Mouse (Mus musculus) spleen, postnatal 36 days (tissue): ENCODE measurements at regions not wholly inside any gene's neighbourhood (a gene's known extent, or its start where the extent isn't known, plus 50 kb on each side); places are given as distances from the start of the nearest gene placed in this dataset.

Experiments used
- DNase-seq, 2 experiments: peaks; one replicate each; pipeline ENCODE4 v3.0.0; 2022; ENCODE audit warnings: low spot score in 2 of 2, mixed read lengths in 1 of 2

DNA sequence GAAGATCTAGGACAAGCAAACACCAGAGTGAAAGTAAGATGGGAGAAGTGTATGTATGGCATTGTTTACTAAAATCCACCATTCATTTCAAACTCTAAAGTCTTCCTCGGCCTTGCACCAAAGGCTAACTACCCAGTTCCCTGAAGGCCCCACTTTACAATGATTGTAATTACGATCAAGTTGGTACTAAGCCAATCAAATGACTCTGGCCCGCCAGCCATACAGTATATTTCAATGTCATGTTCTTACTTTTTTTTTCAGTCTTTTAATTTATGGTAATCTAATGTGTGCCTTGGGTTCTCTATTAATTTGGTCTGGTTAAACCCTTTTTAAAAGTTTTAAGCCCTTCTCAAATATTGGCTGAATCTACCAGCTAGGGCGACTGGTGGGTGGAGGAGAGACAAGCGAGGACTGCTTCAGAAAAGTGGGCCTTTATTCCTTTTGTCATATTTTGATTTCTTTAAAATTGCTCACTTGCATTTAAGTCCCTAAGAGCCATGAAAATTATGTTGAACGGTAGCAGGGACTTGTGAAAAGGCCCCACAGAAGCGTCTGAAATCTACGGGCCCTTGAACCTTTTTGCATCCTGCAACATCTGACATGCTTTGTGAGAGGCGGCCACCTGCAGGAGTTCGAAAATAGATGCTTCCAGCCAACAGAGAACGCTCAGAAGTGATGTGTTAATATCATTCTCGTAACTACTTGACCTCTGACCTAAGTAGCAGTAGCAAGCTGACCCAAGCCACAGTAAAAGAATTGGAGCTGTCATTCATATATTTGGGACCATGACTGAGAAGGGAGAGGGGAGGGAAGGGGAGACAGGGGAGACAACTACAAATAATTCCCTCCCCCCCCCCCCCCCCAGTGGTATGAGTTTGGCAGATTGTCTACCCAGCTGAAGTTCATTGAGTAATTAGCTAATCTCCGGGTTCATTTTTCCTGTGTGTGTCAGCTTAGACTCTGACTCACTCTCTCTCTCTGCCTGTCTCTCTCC is 197.2 kb downstream of the Cdca7 start:
- DNase-seq: no peak

DNA sequence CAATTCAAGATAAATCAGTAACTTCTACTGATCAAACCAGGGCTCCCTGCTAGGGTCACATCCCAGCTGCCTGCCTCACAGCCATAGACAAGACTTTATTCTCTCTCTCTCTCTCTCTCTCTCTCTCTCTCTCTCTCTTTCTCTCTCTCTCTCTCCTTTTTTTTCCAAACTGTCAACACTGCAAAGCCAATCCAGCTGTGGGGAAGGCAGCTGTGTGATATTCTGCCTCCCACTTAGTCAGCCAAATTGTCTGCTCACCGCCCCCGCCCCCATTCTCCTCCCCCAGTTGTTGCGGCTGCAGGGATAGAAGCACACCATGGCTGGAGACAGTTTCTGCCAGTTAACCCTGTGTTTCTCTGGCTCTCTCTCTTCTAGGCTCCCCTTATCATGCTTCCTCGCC is 198.3 kb downstream of the Cdca7 start:
- DNase-seq: no peak

DNA sequence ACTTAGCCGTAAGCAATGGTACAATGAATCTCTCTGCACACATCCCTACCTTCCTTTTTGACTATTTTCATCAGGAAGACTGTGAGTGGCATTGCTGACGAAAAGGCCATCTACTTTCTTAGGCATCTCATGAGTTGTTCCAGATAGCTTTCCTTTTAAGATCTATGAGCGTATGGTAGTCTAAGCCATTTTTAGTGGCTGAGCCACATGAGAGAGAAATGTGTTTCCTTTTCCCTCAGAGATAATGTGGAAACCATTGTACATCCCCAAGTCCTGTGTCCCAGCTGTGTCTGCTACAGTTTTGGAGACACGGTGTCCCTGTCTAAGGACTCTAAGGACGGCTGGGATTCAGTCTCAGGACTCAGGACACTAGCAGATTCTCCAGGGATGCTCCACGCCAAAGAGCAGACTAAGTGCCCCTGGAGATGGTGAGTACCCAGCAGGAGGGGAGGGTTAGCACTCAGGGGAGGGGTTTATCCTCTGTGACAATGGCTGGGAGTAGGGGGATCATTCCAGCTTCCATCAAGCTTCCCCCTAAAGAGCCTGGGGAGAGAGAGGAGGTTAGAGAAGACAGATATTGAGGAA is 199.0 kb downstream of the Cdca7 start:
- no peak for DNase-seq

DNA sequence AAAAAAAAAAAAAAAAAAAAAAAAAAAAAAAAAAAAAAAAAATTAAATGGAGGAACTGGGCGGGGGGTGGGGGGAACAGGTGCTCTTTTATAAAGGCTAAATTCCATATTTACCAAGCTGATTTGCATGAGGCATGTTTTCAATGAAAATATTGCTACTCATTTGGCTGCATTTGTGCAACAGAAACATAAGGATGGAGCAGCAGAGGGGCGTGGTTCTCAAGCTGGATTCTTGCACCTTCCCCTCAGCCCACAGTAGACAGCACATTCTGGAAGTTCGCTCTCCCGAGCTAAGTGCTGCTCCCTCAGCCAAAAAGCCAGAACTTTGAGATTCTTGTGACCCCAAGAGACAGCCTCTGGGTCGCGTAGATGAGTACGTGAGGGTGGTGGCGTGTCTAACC is 201.8 kb downstream of the Cdca7 start:
- no peak for DNase-seq

DNA sequence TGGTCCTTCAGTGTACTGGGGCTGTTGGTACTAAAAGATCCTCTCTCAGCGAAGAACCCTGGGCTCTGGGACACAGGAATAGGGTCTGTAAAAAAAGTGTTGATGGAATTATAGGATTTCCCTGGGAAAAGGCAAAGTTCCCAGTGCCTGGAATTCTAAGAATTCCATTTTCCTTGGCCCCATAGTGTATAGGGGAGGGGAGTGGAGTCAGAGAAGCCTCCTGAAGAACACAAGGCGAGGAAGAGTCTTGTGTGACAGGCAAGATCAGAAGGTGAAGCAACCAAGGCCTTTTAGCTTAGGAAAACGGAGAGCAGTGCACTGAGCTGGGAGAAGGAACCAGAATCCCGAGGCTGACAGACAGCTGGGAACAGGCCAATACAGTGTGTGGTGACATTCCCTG is 212.1 kb downstream of the Cdca7 start:
- no peak for DNase-seq

DNA sequence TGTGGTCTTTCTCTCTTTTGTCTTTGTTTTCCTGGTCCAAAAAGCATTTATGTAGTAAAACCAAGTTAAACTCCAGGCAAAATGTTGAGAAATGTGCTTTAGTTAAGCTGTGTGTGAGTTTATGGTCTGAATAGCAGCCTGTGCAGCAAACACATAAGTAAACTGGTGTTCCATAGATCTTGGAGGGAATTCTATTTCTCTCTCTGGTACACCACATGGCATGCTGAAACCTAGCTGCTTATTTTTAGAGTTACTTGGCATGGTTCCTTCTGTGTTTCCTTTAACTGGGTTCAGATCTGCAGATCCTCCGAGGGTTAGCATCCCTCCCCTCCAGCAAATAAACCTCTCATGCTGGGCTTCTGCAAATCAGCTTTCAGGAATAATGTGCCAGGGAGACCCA is 225.1 kb downstream of the Cdca7 start:
- no peak for DNase-seq

DNA sequence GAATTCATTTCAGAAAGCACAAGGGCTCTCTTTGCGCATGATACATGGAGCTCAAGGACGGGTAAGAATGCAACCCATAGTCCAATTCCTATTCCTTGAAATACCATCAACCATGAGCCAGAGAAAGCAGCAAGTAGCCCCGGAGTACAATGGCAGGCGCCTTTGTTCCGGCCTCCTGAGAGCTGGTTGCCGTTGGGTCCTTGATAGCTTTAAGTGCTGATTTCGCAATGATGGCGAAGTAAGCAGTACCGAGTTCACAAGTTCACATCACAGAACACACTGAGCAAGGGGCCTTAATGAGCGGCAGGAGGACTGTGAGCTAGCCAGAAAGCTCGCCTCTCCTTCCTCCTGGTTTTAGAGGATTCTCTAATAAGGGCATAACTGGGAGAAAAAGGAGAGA is 227.3 kb downstream of the Cdca7 start:
- no peak for DNase-seq

DNA sequence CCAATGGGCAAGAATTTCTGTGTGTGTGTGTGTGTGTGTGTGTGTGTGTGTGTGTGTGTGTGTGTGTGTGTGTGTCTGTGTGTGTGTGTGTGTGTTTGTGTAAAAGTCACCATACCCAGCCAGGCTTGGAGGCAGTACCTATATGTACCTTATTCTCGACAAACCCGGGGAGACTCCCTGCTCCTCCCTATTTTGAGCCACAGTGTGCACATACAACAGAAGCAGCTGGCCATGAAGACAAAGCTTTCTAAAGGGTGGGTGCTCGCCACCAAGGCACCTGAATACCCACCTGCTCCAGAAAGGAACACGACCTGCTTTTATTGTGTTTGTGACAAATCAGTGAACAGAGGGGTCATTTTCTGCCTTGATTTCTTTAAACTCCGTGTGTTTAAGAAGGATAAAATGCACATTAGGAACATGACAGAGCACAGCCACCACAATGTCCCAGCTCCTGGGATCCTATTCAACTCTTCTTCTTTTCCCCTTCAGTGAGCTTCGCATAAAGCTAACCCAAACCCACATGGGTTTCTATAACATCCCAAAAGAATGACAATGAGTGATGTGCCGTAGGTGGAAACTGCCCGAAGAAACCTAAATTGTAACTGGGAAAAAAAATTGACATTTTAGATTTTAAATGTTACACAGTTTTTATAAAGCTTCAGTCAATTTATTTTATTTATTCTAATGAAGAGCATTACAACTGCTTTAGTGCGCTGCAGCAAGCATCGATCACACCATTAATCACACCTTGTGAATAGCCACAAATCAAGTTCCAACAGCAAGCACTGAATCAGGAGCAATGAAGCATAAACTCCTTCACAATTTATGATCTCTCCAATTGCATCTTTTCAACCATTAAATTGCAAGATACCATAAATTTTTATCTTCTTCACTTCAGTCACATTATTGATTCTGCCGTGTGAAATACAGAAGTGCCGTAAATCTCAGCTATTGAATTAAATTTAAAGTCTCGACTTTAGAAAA is 232.0 kb downstream of the Cdca7 start:
- DNase-seq: no peak

DNA sequence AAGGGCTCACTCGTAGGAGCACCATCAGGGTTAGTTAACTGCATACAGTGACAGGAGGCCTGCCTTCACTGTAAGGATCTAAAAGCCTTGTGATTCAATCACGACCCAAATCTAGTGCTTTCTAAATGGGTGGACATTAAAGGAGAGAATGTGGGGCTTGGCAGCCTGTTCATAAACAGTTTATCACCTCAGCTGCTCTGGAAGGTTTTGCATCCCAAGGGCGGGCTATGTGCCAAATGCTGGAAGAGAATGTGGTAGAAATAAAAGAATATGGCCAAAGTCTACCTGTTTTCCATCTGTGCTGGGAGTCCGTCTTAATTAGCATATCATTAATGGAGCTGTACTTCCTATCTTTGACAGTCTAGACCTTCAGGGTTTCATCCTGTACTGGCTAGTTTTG is 241.0 kb downstream of the Cdca7 start:
- no peak for DNase-seq

DNA sequence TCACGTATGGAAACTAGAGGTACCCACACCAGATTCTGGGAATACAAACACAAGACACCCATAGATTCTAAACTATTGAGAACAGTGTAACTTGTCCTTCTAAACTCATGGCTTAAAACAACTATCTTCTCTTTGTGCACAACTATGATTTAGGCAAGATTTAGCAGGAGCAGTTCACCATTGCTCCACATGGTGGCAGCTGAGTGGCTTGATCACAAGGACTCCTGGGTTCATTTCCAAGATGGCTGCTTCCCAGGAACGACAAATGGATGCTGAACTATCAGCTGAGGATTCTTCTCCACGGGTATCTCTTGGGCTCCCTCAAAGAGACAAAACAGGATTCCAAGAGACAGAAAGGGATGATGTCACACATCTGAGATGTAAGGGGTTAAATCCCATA is 251.5 kb downstream of the Sp3 start:
- no peak for DNase-seq

DNA sequence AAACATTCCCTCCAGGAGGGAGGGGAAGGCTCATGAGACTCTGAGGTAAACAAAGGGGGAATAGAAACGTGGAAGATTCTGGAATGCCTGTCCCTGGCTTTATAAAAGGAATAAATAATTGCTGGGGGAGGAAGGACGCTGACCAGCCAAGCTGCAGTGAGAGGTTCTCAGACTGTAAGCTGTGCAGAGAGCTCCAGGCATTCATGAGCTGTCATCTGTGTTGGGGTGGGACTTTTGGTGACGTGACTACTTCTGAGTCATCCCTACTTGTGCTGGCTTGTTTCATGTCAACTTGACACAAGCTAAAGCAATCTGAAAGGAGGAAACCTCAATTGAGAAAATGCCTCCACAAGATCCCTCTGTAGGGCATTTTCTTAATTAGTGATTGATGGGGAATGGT is 246.9 kb downstream of the Sp3 start:
- DNase-seq: no peak

DNA sequence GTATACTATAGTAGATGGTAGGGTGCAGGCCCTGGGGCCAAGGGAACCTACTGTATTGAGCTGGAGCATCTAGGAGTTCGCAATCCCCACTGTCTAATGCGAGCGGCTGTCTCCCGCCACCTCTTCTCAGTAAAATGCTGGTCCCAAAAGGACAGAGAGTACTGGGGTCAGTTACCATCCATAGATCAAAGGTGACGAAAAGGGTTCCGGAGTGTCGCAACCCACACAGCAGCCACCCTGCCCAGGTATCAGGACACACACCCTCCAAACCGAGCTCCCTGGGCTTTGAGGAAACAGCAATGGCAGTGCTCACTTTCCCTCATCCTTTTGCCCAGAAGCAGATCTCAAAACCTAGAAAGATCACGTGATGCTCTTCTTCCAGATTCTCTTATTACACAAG is 245.2 kb downstream of the Sp3 start:
- DNase-seq: no peak

DNA sequence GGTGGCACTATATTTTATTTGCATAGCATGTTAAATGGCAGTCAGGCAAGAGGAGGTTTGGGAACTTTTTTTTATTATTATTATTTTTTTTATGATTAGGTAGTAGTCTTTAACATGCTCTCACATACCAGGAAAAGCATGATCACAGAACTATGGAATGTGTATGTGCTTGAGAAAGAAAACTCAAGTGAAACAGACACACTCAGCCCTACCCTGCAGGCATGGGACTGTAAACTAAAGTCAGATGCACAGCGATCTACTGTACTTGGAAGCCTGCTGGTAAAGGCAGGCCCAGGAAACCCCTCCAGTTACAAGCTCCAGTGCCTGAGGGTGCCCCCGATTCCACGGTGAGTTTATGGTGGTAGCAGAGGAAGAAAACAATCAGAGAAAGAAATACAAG is 243.6 kb downstream of the Sp3 start:
- no peak for DNase-seq

DNA sequence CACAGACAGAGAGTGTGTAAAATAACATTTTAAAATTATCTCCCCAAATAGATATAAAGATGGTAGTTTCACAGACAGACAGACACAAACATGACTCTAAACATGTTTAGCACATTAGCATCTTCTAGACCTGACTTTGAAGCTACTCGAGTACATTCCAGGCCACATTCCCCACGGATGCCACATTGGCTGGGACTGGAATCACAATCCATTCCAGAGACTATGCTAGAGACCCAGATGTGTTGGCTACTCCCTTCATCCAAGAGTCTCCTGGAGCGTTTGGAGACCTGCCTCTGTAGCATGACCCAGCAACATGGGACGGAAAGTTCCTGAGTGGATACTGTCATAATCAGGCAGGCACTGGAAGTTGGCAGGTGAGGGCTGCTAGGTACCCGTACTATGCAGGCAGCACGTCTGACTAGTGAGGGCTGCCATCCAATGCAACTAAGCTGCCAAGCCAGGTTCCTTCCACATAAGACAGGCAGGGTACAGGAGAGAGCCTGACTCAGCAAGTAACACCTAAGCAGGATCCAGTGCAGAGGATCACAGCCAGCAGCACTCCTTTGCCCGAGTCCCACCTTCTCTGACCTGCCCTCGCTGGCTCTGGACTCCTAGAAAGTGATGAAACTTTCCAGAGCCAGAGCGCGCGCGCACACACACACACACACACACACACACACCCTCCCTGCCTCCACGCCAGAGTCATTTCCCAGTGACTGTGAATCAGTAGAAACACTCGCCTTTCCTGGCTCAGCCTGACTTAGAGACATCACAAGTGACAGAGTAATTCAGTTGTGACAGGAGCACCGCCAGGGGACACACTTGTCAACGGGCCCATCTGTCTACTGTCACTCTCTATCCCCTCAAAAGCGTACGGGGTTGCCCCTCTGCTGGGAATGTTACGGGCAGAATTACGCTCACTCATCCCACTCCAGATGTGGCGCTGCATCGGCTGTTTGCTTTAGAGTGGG is 239.6 kb downstream of the Sp3 start:
- DNase-seq: no peak

DNA sequence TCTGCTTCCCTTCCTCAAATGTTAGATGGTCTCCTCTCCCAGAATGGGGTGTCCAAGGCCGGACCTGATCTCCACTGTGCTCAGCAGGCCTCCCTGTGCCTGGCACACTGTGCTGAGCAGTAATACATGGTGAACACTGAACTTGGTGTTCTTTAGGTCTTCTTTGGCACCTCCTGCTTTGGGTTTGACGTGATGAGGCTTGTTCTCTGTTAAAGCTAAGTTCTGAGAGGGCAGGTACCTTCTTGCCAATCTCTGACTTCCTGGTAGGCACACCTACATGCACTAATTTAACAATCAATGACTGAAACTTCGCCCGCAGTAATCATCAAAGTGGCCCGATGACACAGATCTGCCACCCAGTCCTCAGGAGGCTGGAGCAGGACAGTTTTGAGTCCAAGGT is 238.5 kb downstream of the Sp3 start:
- DNase-seq: no peak

DNA sequence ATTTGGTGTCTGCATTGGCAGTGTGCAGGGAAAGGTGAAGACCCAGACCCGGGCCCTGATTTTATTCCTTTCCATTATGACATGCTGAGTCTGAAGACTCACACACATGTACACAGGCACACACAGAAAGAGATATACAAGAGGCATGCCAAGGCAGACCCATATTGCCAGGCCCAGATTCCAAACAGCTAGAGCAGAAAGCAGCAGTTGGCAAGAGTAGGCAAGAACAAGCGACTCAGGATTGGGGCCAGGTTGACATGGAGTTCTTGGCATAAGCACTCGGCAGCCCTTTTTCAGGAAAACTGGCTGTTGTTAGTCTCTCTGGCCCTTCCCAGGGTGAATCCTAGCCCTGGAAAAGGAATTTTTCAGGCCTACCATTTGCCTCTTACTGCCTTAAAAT is 236.6 kb downstream of the Sp3 start:
- no peak for DNase-seq

DNA sequence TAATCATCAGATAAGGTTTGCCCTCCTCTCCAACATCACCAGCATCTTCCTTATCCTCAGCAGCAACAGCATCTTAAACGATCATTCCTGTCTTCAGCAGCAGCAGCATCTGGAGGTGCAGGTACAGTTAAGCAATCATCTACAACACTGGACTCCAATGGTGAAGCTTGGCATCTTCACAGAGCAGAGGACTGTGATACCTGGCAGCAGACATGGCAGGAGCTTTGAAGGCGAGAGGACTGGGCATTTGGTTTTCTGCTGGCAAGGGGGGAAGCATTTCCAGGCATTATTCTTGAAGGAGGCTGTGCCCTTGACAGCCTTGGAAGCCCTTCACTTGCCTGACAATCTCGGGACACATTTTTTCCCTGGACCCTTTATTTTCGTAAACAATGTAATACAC is 235.3 kb downstream of the Sp3 start:
- DNase-seq: no peak

DNA sequence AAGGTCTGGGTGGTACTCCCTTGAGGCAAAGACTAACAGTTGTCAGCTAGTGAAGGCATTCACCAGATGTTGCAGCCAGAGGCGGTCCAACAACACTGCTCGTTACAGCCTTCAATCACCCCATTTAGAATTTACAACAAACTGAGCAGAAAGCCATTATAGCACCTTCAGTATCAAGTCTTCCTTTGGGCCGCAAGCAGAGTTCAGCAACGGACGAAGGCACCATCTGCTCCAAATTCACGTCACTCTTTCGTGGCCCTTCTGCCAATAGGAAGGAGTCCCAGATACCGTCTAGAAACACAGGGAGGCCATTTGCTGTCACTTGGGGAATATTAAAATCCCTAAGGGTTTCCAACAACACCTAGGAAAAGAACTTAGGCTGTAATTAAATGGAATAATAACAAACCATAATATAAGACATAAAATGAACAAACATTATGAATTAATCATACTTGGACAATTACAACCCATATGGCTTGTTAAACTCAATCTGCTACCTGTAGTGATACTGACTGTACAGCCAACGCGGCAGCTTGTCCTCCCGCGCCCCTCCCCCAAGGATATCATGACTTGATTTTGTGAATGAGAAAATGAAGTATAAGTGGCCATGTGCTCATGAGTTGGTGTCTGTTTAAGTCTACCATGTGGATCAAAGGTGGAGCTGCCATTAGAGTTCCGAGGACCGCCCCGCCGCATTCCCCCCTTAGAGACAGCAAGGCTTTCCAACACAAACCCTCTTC is 233.6 kb downstream of the Sp3 start:
- DNase-seq: no peak

DNA sequence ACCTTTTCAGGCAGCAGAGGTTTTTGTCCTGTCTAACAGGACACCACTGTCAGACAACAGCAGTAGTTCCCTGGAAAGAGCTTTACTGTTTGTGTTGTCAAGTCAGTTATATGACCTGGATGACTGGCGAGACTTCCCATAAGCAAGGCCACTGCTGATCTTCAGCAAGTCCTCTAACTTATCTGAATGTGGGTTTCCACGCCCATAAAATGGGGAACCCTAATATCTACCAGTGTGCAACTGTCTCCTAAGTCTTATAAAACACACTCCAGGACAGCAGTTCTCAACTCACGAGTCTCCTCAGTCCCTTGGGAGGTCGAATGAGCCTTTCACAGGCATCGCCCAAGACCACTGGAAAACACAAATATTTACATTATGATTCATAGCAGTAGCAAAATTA is 232.9 kb downstream of the Sp3 start:
- no peak for DNase-seq

DNA sequence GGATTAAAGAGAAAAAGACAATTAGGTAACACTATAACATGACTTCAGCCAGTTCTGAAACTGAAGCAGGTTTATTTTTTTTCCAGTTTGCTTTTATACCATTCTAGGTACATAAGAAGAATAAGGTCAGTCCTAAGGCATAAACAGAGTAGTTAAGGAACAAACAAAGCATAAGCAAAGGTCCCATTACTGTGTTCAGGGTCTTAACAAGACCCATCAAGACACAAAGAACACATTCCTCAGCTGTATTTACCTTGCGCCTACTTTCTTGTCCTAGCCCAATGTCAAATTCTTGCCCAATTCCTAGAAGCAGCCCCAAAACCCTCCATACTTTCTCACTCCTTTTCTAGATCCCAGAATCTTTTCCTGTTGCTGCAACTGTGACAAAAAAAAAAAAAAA is 230.8 kb downstream of the Sp3 start:
- no peak for DNase-seq
